Mouse (Mus musculus) hindbrain, postnatal 0 days (tissue): ENCODE results near the gene Man2a2. TPM values are rescaled to one million over a fixed set of nuclear protein-coding genes. Genes with fewer than 3 reads are reported as not detected.

ENCODE experiments used
- ATAC-seq: fragments of 200-750 bp; cut with Nextera tagmentation; 2 replicates; pipeline ENCODE4 v1.8.0; 2017; ENCODE audit warnings: mild to moderate bottlenecking, moderate TSS enrichment, moderate library complexity
- DNase-seq: peaks from one replicate; pipeline ENCODE4 v3.0.0-alpha.2; 2015; ENCODE audit warnings: low spot score
- H3K27ac ChIP-seq: fragments of 300-500 bp; sonication (generic); 2 replicates; pipeline ENCODE4 v1.5.1; 2014; ENCODE audit warnings: mild to moderate bottlenecking
- H3K27me3 ChIP-seq: fragments of 300-500 bp; sonication (generic); 2 replicates; pipeline ENCODE4 v1.6.1; 2014; ENCODE audit warnings: low read length, mixed read lengths; ENCODE audit not compliant: insufficient read depth
- H3K36me3 ChIP-seq: fragments of 300-500 bp; sonication (generic); 2 replicates; pipeline ENCODE4 v1.6.1; 2014; ENCODE audit warnings: low read length, mixed read lengths; ENCODE audit not compliant: insufficient read depth
- H3K4me1 ChIP-seq: fragments of 300-500 bp; sonication (generic); 2 replicates; pipeline ENCODE4 v1.6.1; 2014; ENCODE audit warnings: antibody characterized with exemption, low read length, mixed read lengths; ENCODE audit not compliant: insufficient read depth
- H3K4me2 ChIP-seq: fragments of 300-500 bp; sonication (generic); 2 replicates; pipeline ENCODE4 v1.6.1; 2014; ENCODE audit warnings: low read depth, mild to moderate bottlenecking, low read length, moderate library complexity, mixed read lengths
- H3K4me3 ChIP-seq: fragments of 300-500 bp; sonication (generic); 2 replicates; pipeline ENCODE4 v1.5.1; 2014; ENCODE audit warnings: low read length
- H3K9ac ChIP-seq: fragments of 300-500 bp; sonication (generic); replicated peaks from 2 replicates; pipeline ENCODE4 v1.6.1; 2014; ENCODE audit warnings: mild to moderate bottlenecking, low read length, moderate library complexity, mixed read lengths
- H3K9me3 ChIP-seq: fragments of 300-500 bp; sonication (generic); 2 replicates; pipeline ENCODE4 v1.6.1; 2016; ENCODE audit warnings: low read length, mixed read lengths
- CTCF ChIP-seq: IDR thresholded peaks from 2 replicates; pipeline ENCODE4 v1.5.1; 2016; ENCODE audit warnings: antibody characterized with exemption, control low read depth, low read depth
- WGBS: fragments of 180-500 bp; shearing (Covaris S2); extraction: QIAGEN DNeasy Blood & Tissue Kit; methylation state at CpG from one replicate; pipeline ENCODE4 v1.1.7; 2014; 5-methylcytosine and 5-hydroxymethylcytosine counted together
- polyA plus RNA-seq: library from polyadenylated mRNA; unstranded; fragments of >200 nt; fragmentation: Nextera tagmentation; extraction: Ambion mirVana; gene quantifications from 2 replicates; pipeline ENCODE4 v1.2.1, GENCODE M21; 2015
- total RNA-seq: library from RNA; depleted of rRNA; stranded (reverse); fragments of >200 nt; gene quantifications from 2 replicates; pipeline ENCODE4 v1.2.3, GENCODE M21; 2014

Man2a2 gene
- total and polyA plus RNA-seq, 2 experiments from 2014 or later, result 15.7 to 61.3 TPM

DNA sequence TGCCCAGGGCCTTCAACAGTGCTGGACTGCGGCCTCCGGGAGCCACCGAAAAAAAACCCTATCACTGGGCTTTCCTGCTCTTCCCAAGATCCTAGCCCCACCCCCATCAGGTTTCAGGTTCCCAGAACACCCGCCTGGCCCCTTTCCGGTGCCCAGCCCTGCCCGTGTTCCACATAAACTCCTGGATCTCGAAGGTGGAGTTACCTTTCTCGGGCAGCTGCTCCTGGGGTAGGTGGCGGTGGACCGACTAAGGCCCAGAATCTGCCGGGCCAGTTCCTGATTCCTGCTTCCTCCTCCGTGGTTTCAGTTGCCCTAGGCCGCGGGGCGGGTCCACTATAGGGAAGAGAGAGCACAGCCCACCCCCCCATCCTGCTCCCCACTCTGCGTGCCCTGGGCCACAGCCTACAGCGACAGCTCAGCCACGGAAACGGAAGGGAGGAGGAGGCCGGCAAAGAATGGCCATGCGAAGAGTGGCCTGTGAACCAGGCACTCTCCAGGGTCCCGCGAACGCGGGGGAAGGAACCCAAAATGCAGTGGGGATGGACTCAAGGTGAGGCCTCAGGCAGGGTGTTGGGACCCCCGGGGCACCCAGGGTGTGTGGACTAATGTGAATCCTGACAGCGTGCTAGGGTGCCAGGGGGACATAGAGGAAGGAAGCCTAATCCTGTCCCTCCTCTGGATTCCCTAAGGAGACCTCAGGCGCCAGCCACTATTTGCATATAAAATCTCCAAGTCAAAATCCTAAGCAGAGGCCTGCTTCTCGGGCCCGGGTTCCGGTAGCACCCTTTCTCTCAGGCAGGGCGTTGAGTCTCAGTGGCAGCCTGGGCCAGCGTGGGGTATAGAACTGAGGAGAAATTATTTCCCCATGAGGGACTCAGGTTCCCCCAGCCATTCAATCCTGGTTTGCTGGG, 16.7 kb upstream of the Man2a2 start, which contains the start of gene Fes:
Gene Fes, minus strand, starts transcription at position 314 of the 911 bp plus-strand sequence.
- H3K4me3 ChIP-seq, result no peak within 1 kb of the TSS
- H3K4me1 ChIP-seq, result no peaks in the 10 kb centered on the region
- DNase-seq (no peak), ATAC-seq (no peak)
- H3K4me2 ChIP-seq, result peak within 1 kb of the TSS; percentile 33
- no peaks in the 10 kb centered on the region for H3K27me3 ChIP-seq
- no peak for TF ChIP-seq CTCF
- H3K9me3 ChIP-seq, result no peaks in the 10 kb centered on the region
- H3K27ac ChIP-seq, result no peak within 1 kb of the TSS
- peak within 1 kb of the TSS; percentile 35; the same call in 1 of the 2 replicates for H3K9ac ChIP-seq
- 19% methylated on average over 33 of the region's 33 CpGs for WGBS
- peaks cover 29% of the 10 kb centered on the region for H3K36me3 ChIP-seq

DNA sequence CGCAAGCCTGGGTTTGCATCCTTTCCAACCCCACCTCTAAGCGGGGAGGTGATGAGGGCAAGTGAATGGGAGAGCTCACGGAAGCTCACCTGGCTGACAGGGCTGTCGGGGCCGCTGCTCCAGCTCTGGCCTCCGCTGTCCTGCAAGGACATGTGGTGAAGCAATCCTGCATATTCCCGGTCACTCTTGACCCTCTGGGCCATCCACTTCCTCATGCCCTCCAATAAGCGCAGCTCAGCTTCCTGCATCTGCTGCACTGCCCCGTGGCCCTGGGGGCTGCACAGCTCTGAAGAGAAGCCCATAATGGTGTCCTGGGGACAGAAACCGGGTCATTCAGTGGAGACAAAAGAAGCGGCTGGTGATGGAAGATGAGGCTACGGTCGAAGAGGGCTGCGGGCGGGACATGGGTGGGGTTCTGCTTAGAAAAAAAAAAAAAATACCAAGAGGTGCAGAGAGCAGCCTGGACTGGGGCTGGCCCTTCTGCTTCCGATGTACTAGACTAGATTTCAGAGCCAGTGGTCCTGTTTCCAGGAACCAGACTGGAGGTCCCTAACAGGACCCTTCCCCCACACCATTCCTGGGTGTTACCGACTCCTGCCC, 16.0 kb upstream of the Man2a2 start:
- Histone ChIP-seq H3K9me3 (no peaks in the 10 kb centered on the region), H3K27ac (no peak overlapping the region), H3K4me3 (no peak overlapping the region), H3K4me1 (no peaks in the 10 kb centered on the region), H3K9ac (no peak overlapping the region), H3K4me2 (peak overlapping the region; percentile 33), H3K36me3 (peaks cover 21% of the 10 kb centered on the region), H3K27me3 (no peaks in the 10 kb centered on the region)
- no peak for ATAC-seq
- DNase-seq, result no peak
- TF ChIP-seq CTCF, result no peak
- 36% methylated on average over 17 of the region's 17 CpGs for WGBS

DNA sequence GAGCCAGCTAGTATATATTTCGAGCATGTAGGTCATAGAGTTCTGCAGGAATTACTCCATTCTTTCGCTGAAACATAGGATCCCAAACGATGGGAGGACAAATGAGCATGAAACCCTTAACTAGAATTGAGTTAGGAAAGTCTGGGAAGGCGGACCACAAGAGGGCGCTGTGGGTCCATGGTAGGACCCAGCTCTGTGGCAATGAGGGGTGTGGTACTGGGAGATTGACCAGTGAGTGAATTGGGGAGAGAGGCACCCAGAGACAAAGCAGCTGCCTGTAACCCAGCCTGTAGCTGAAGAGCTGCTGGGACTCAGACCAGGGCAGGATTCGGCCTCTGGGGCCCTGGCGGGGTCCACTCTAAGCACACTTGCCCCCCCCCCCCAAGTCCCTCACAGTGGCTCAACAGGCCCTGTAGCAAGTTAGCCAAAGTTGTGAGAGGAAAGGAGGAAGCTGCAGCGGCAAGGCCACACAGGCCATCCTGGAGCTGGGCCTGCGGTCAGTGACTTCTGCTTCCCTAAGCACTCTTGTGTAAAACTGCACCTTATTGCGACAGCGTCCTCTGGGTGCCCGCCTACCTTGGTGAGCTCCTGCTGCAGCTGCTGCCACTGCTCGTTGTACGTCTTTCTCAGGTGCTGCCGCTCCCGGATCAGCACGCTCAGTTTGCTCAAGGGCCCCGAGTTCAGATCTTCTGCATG, 15.2 kb upstream of the Man2a2 start:
- Histone ChIP-seq H3K4me1 (no peaks in the 10 kb centered on the region), H3K27ac (no peak overlapping the region), H3K27me3 (no peaks in the 10 kb centered on the region), H3K4me3 (no peak overlapping the region), H3K36me3 (peaks cover 14% of the 10 kb centered on the region), H3K9ac (no peak overlapping the region), H3K9me3 (no peaks in the 10 kb centered on the region), H3K4me2 (peak overlapping the region; percentile 33; the same call in 1 of the 2 replicates)
- ATAC-seq, result peak; percentile 76
- 41% methylated on average over 17 of the region's 18 CpGs for WGBS
- DNase-seq, result peak; percentile 95
- TF ChIP-seq CTCF, result peak; percentile 97

DNA sequence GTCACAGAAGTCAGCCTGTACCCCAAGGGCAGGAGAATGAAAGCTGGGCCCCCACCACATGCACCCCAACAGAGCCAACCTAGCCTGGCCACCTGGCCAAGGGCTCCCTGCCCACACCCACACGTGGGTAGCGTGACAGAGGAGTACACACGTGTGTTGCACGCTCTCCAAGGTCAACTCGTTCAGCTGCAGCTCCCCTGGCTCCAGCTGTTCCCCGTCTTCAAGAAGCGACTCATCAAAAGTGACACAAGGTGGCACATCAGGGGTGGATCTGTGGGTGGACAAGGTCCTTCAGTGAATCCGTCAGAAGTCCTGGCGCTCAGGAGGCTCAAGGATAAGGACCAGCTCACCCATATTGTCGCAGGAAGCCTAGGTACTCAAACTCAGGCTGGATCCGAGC, 11.7 kb upstream of the Man2a2 start:
- no peaks in the 10 kb centered on the region for H3K27me3 ChIP-seq
- no peaks in the 10 kb centered on the region for H3K36me3 ChIP-seq
- H3K4me2 ChIP-seq, result no peak overlapping the region
- DNase-seq (no peak), ATAC-seq (no peak)
- no peak overlapping the region for H3K27ac ChIP-seq
- TF ChIP-seq CTCF, result no peak
- H3K4me3 ChIP-seq, result no peak overlapping the region
- WGBS, result 73% methylated on average over 11 of the region's 11 CpGs
- H3K9ac ChIP-seq, result no peak overlapping the region
- no peaks in the 10 kb centered on the region for H3K4me1 ChIP-seq
- no peaks in the 10 kb centered on the region for H3K9me3 ChIP-seq

DNA sequence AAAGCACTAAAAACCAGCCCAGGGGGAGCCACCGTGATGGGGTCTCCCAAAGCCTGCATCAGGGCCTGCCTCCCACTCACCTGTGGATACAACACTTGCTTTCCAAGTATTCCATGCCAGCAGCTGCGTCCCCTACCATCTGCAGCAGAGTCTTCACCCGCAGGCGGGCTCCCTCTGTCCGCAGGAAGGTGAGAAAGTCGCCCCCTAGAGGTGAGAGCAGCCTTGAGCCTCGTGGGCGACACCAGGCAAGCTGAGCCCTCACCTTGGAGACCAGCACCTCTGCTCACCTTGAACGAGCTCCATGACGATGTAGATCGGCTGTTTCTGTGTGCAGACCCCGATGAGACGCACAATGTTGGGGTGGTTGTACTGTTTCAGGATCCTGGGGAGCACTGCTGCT, 8.4 kb upstream of the Man2a2 start:
- no peaks in the 10 kb centered on the region for H3K27me3 ChIP-seq
- no peak overlapping the region for H3K9ac ChIP-seq
- TF ChIP-seq CTCF, result peak; percentile 49
- H3K36me3 ChIP-seq, result no peaks in the 10 kb centered on the region
- ATAC-seq, result no peak
- H3K4me1 ChIP-seq, result no peaks in the 10 kb centered on the region
- H3K27ac ChIP-seq, result no peak overlapping the region
- H3K4me2 ChIP-seq, result no peak overlapping the region
- 69% methylated on average over 13 of the region's 13 CpGs for WGBS
- peak; percentile 40 for DNase-seq
- H3K4me3 ChIP-seq, result no peak overlapping the region
- H3K9me3 ChIP-seq, result no peaks in the 10 kb centered on the region

DNA sequence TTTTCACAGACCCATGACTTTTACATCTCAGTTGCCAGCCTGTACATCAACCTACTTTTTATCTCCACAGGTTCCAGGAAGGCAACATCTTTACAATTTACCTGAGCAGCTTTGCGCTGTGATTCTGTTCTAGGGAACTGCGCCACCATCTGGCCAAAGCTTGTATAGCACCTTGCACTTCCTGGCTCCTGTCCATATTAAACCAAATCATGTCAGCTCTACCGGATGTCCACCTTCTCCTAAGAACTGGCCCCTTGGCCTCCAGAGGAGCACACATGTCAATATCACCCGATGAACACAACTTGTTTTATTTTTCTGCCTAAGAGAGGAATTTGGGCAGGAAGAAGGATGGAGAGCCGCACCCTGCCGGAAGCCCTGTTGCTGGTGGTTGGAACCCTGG, 6.3 kb upstream of the Man2a2 start:
- no peaks in the 10 kb centered on the region for H3K27me3 ChIP-seq
- no peak for ATAC-seq
- no peak overlapping the region for H3K9ac ChIP-seq
- H3K4me1 ChIP-seq, result no peaks in the 10 kb centered on the region
- no peaks in the 10 kb centered on the region for H3K9me3 ChIP-seq
- no peak overlapping the region for H3K4me3 ChIP-seq
- no peaks in the 10 kb centered on the region for H3K36me3 ChIP-seq
- peak; percentile 92 for TF ChIP-seq CTCF
- H3K4me2 ChIP-seq, result no peak overlapping the region
- DNase-seq, result peak; percentile 78
- no peak overlapping the region for H3K27ac ChIP-seq
- 33% methylated on average over 6 of the region's 6 CpGs for WGBS
